8 mouse cellular contexts compared by ENCODE assay signal in genomic region chr1:78196751-78197311, GRCm38 (mm10). TPM values are rescaled to one million over a fixed set of nuclear protein-coding genes. Genes with fewer than 3 reads are reported as not detected.
DNase-seq lines count a peak whose midpoint lies in the region; ATAC-seq and TF ChIP-seq lines count a peak whose summit lies in the region.

Gene Pax3, minus strand, starts transcription at chr1:78197134.

- no peaks in the 10 kb centered on the region for H3K9me3 ChIP-seq in embryonic facial prominence, embryonic 12.5 days
- H3K9me3 ChIP-seq in hindbrain, postnatal 0 days (ENCODE audit: low read length): no peaks in the 10 kb centered on the region
- no peaks in the 10 kb centered on the region for H3K9me3 ChIP-seq in midbrain, embryonic 16.5 days (replicated peaks; ENCODE audit: control insufficient read depth, low read length, poor library complexity, severe bottlenecking)

- H3K4me1 ChIP-seq in embryonic facial prominence, embryonic 12.5 days: peaks cover 10% of the 10 kb centered on the region
- H3K4me1 ChIP-seq in hindbrain, postnatal 0 days (ENCODE audit: insufficient read depth, low read length): no peaks in the 10 kb centered on the region
- peaks cover 4% of the 10 kb centered on the region; the same call in 1 of the 2 replicates for H3K4me1 ChIP-seq in midbrain, embryonic 16.5 days (ENCODE audit: control insufficient read depth, insufficient read depth, low read length)

- H3K4me2 ChIP-seq in embryonic facial prominence, embryonic 12.5 days (replicated peaks): peak within 1 kb of the TSS; percentile 58
- peak within 1 kb of the TSS; percentile 58 for H3K4me2 ChIP-seq in hindbrain, postnatal 0 days (ENCODE audit: low read depth, low read length)
- H3K4me2 ChIP-seq in midbrain, embryonic 16.5 days (ENCODE audit: low read length): peak within 1 kb of the TSS; percentile 55

- H3K27me3 ChIP-seq in embryonic facial prominence, embryonic 12.5 days: peaks cover 62% of the 10 kb centered on the region
- peaks cover 28% of the 10 kb centered on the region for H3K27me3 ChIP-seq in hindbrain, postnatal 0 days (ENCODE audit: insufficient read depth, low read length)
- peaks cover 43% of the 10 kb centered on the region for H3K27me3 ChIP-seq in midbrain, embryonic 16.5 days (ENCODE audit: control insufficient read depth, insufficient read depth, low read depth, low read length)

- intact Hi-C loops in left cerebral cortex, postnatal 10 days (cut with DNase I): no loop called here
- intact Hi-C loops in gastrocnemius, postnatal 36 days (cut with DNase I): no loop called here

- no peak for TF ChIP-seq CTCF in hindbrain, postnatal 0 days (IDR thresholded peaks at IDR 0.05; ENCODE audit: low read depth)

- no peaks in the 10 kb centered on the region for H3K36me3 ChIP-seq in embryonic facial prominence, embryonic 12.5 days
- H3K36me3 ChIP-seq in hindbrain, postnatal 0 days (ENCODE audit: insufficient read depth, low read length): no peaks in the 10 kb centered on the region
- H3K36me3 ChIP-seq in midbrain, embryonic 16.5 days (ENCODE audit: control insufficient read depth, insufficient read depth, low read length): no peaks in the 10 kb centered on the region

- 2% methylated on average over 37 of the region's 37 CpGs for WGBS in embryonic facial prominence, embryonic 12.5 days
- WGBS in hindbrain, postnatal 0 days: 1% methylated on average over 37 of the region's 37 CpGs
- under 1% methylated on average over 37 of the region's 37 CpGs for WGBS in midbrain, embryonic 16.5 days

- H3K27ac ChIP-seq in embryonic facial prominence, embryonic 12.5 days: peak within 1 kb of the TSS; percentile 90
- H3K27ac ChIP-seq in hindbrain, postnatal 0 days: peak within 1 kb of the TSS; percentile 75
- H3K27ac ChIP-seq in midbrain, embryonic 16.5 days (ENCODE audit: low read length): peak within 1 kb of the TSS; percentile 53

- ATAC-seq in embryonic facial prominence, embryonic 12.5 days (ENCODE audit: insufficient number of reproducible peaks, insufficient read depth, low FRiP score, low TSS enrichment): peak; percentile 66
- ATAC-seq in hindbrain, postnatal 0 days: peak; percentile 84
- peak; percentile 82 for ATAC-seq in midbrain, embryonic 16.5 days

- H3K9ac ChIP-seq in embryonic facial prominence, embryonic 12.5 days: peak within 1 kb of the TSS; percentile 70
- peak within 1 kb of the TSS; percentile 63 for H3K9ac ChIP-seq in hindbrain, postnatal 0 days (replicated peaks; ENCODE audit: low read length)
- peak within 1 kb of the TSS; percentile 35 for H3K9ac ChIP-seq in midbrain, embryonic 16.5 days (ENCODE audit: low read depth, low read length)

- peak within 1 kb of the TSS; percentile 53 for H3K4me3 ChIP-seq in embryonic facial prominence, embryonic 12.5 days
- H3K4me3 ChIP-seq in hindbrain, postnatal 0 days (ENCODE audit: low read length): peak within 1 kb of the TSS; percentile 51
- peak within 1 kb of the TSS; percentile 36 for H3K4me3 ChIP-seq in midbrain, embryonic 16.5 days (ENCODE audit: low read depth, low read length)

- peak; percentile 44 for DNase-seq in retina, embryonic 14.5 days (ENCODE audit: low spot score)
- DNase-seq in retina, postnatal 1 day: no peak
- peak; percentile 80 for DNase-seq in hindbrain, postnatal 0 days (ENCODE audit: low spot score)
- DNase-seq in layer of hippocampus, postnatal 10 days (ENCODE audit: low spot score in 2 of 2): no peak
- no peak for DNase-seq in left cerebral cortex, postnatal 10 days (ENCODE audit: extremely low spot score in 1 of 2, low spot score in 2 of 2)
- DNase-seq in gastrocnemius, postnatal 36 days: no peak

RNA-seq across cellular contexts. Expression of gene Pax3, which starts in this region (rescaled TPM):
- 28.4 and 37.5 TPM in 2 replicates for polyA plus RNA-seq in embryonic facial prominence, embryonic 12.5 days (2016; fragmentation: Nextera tagmentation; extraction: Ambion mirVana)
- total RNA-seq in hindbrain, postnatal 0 days (2014; rRNA removed): 8.0 and 11.9 TPM in 2 replicates
- polyA plus RNA-seq in hindbrain, postnatal 0 days (2015; fragmentation: Nextera tagmentation; extraction: Ambion mirVana): 14.0 and 14.5 TPM in 2 replicates
- 7.2 and 8.4 TPM in 2 replicates for polyA plus RNA-seq in midbrain, embryonic 16.5 days (2015; fragmentation: Nextera tagmentation; extraction: Ambion mirVana)
- under 1 TPM in 1 of 2 experiments, not detected in 1; 0.11 TPM for total RNA-seq in layer of hippocampus, postnatal 10 days (2021)
- not detected for total RNA-seq in left cerebral cortex, postnatal 10 days (2021)
- total RNA-seq in gastrocnemius, postnatal 36 days (2021): not detected

Comparison
In these comparisons a context has a peak if more than half of its experiments do, and no peak if none do; other contexts are left out.
1. DNase-seq: peak in retina, embryonic 14.5 days (single experiment) and hindbrain, postnatal 0 days (single experiment); none in retina, postnatal 1 day (single experiment), layer of hippocampus, postnatal 10 days (0 of 2), left cerebral cortex, postnatal 10 days (0 of 2) and gastrocnemius, postnatal 36 days (0 of 2).
2. Peak in every context shown above with its lines, with median percentiles within 50 percentile points of each other: ATAC-seq, H3K27ac ChIP-seq, H3K4me2 ChIP-seq, H3K4me3 ChIP-seq and H3K9ac ChIP-seq.